Mouse (Mus musculus): ENCODE results near the gene Ttc32.

- TF ChIP-seq GATA1 (IDR thresholded peaks at IDR 0.05; ENCODE audit: borderline replicate concordance, low read length): no peak
- TF ChIP-seq FLI1 (IDR thresholded peaks at IDR 0.05; ENCODE audit: low read length): no peak
These were observed 10.9 kb downstream of the Ttc32 start for GRCm38 (mm10) chr12:9040686-9041085.
